Mouse (Mus musculus): Measurements from ENCODE around the gene Dpp6.

DNA sequence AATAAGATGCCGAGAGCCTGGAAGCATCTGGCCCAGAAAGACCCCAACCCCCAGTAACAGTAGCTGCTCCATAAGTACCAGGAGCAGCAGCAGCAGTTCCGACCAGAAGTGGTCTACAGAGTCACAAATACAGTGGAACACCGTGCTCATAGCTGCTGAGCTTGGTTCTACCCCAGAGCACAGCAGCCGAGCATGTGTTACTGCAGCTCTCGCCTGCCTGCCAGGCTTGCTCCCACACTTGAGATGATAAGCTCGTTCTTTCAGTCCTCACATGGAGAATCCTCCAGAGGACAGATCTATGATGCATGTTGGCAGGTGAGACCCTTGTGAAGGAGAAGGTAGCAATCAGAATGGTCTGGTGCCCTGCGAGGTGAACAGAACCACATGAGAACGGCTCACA, 474.4 kb downstream of the Dpp6 start:
- no peak for TF ChIP-seq CTCF (IDR thresholded peaks at IDR 0.05; ENCODE audit: low read depth, low read length)
- TF ChIP-seq TAL1 (conservative IDR thresholded peaks at IDR 0.05; ENCODE audit: low read depth, low read length): no peak

All from G1E (cell line).